Mouse (Mus musculus) left cerebral cortex, postnatal 25 days (tissue): Measurements from ENCODE around the gene Bmx. TPM values are rescaled to one million over a fixed set of nuclear protein-coding genes. Genes with fewer than 3 reads are reported as not detected.

Source experiments
- DNase-seq, 2 experiments: peaks; one replicate each; pipeline ENCODE4 v3.0.0; 2022; ENCODE audit warnings: low spot score in 2 of 2, mixed read lengths in 1 of 2
- intact Hi-C: fragments of 180-260 bp; cut with DNase I; formaldehyde crosslinking; loops from one replicate; pipeline ENCODE4 v1.15.1; 2025
- total RNA-seq, 2 experiments: library from RNA; stranded (reverse); gene quantifications; 2 replicates each; pipeline ENCODE4 v1.2.3; 2021

The Bmx gene
- total RNA-seq = 1 to 10 TPM in 1 of 2 experiments, under 1 TPM in 1; 0.80 to 1.0 TPM

- no peak for DNase-seq
- intact Hi-C loops = no loop called here
These were observed at the start of gene Bmx for GRCm38 (mm10) chrX:164258057-164258456. Gene Bmx (minus strand): TSS chrX:164258193.

GRCm38 (mm10) chrX:164306250-164306649 lies 48.3 kb upstream of the Bmx start:
- intact Hi-C loops = no loop called here
- no peak for DNase-seq

- no peak for DNase-seq
- intact Hi-C loops = no loop called here
These were observed 33.2 kb upstream of the Bmx start for GRCm38 (mm10) chrX:164291147-164291546.

- intact Hi-C loops = loop anchor here (1.0 kb wide), 1 partner anchor 104 kb away; no protein-coding TSS in a partner anchor
These were observed 29.1 kb upstream of the Bmx start for GRCm38 (mm10) chrX:164287077-164287476.

GRCm38 (mm10) chrX:164283808-164284207 lies 25.8 kb upstream of the Bmx start:
- intact Hi-C loops = no loop called here
- DNase-seq = no peak

More at GRCm38 (mm10) chrX:164287077-164287476, 29.1 kb upstream of the Bmx start:
- peak in 1 of 2 experiments; percentile 5 for DNase-seq

GRCm38 (mm10) chrX:164280918-164281647 lies 23.1 kb upstream of the Bmx start:
- intact Hi-C loops = no loop called here
- no peak for DNase-seq

- intact Hi-C loops = no loop called here
- peak in 1 of 2 experiments; percentile 2 for DNase-seq
These were observed 17.5 kb upstream of the Bmx start for GRCm38 (mm10) chrX:164275536-164275935.

- no peak for DNase-seq
- intact Hi-C loops = no loop called here
These were observed 12.6 kb upstream of the Bmx start for GRCm38 (mm10) chrX:164270603-164271002.

GRCm38 (mm10) chrX:164269285-164269761 lies 11.3 kb upstream of the Bmx start, which contains the start of gene Pir:
Gene Pir (plus strand): TSS chrX:164269371.
- DNase-seq = peak; percentile 47 to 50
- intact Hi-C loops = no loop called here

- DNase-seq = no peak
- intact Hi-C loops = no loop called here
These were observed 6.9 kb upstream of the Bmx start for GRCm38 (mm10) chrX:164264861-164265260.

GRCm38 (mm10) chrX:164262286-164262685 lies 4.3 kb upstream of the Bmx start:
- intact Hi-C loops = no loop called here
- DNase-seq = no peak

GRCm38 (mm10) chrX:164258662-164259061 lies 669 bp upstream of the Bmx start:
- intact Hi-C loops = no loop called here
- DNase-seq = no peak

- no peak for DNase-seq
- intact Hi-C loops = no loop called here
These were observed 1.5 kb downstream of the Bmx start for GRCm38 (mm10) chrX:164256527-164256926.

GRCm38 (mm10) chrX:164246722-164247121 lies 11.3 kb downstream of the Bmx start:
- intact Hi-C loops = no loop called here

GRCm38 (mm10) chrX:164245714-164246113 lies 12.3 kb downstream of the Bmx start:
- intact Hi-C loops = no loop called here
- no peak for DNase-seq

More at GRCm38 (mm10) chrX:164246722-164247121, 11.3 kb downstream of the Bmx start:
- no peak for DNase-seq

GRCm38 (mm10) chrX:164233380-164233779 lies 24.6 kb downstream of the Bmx start:
- intact Hi-C loops = no loop called here
- no peak for DNase-seq

GRCm38 (mm10) chrX:164221989-164222388 lies 36.0 kb downstream of the Bmx start:
- intact Hi-C loops = no loop called here
- no peak for DNase-seq

GRCm38 (mm10) chrX:164200547-164200946 lies 57.4 kb downstream of the Bmx start:
- intact Hi-C loops = no loop called here
- DNase-seq = no peak

GRCm38 (mm10) chrX:164197679-164198078 lies 60.3 kb downstream of the Bmx start:
- no peak for DNase-seq
- intact Hi-C loops = no loop called here

- DNase-seq = no peak
- intact Hi-C loops = no loop called here
These were observed 68.1 kb downstream of the Bmx start for GRCm38 (mm10) chrX:164189880-164190279.

GRCm38 (mm10) chrX:164183844-164184243 lies 74.1 kb downstream of the Bmx start:
- DNase-seq = peak; percentile 21 to 32

More at GRCm38 (mm10) chrX:164183844-164184243, 74.1 kb downstream of the Bmx start:
- intact Hi-C loops = loop anchor here (1.0 kb wide), 3 partner anchors 103 to 265 kb away; no protein-coding TSS in a partner anchor
